Mouse (Mus musculus) liver, adult (tissue): ENCODE data around the gene Phldb1.

ENCODE experiments used
- GATA4 ChIP-seq: IDR thresholded peaks from 2 replicates; pipeline ENCODE4 v1.6.1; 2014; ENCODE audit warnings: mild to moderate bottlenecking, low read length; ENCODE audit not compliant: insufficient replicate concordance

Phldb1 gene

GRCm38 (mm10) chr9:44647656-44648055 lies 87.3 kb downstream of the Phldb1 start:
- no peak for TF ChIP-seq GATA4

DNA sequence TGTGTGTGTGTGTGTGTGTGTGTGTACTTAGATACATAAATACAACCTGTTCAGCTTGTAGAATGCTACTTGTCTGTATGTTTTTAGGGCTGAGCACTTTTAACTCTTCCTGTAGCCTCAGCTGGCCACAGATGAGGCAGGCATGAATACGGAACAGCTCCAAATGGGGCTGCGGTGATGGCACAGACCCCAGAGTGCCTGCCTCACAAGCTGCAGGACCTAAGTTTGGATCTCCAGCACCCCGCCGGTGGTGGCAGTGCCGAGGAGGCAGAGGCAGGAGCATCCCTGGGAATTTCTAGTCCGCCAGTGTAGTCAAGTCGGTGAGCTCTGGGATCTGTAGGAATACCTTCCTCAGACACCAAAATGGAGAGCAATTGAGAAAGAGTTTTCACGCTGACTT lies 88.0 kb downstream of the Phldb1 start:
- TF ChIP-seq GATA4 = no peak

DNA sequence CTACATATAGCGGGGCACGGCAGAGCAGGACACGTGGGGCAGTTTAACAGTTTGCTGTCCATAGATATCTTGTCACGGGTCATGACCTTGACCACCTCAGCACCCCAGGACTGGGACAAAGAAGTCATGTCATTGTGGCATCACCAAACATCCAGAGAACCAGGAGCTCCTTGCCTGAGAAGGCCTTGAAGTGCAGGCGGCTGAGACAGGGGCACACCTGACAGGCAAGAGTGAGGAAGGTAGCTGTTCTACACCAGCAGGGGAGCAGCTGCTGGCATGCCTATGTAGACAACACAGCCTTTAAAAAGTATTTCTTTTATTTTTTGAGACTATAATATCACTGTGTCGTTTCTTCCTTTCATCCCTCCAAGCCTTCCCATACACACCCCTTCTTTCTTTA lies 88.6 kb downstream of the Phldb1 start:
- TF ChIP-seq GATA4 = no peak

DNA sequence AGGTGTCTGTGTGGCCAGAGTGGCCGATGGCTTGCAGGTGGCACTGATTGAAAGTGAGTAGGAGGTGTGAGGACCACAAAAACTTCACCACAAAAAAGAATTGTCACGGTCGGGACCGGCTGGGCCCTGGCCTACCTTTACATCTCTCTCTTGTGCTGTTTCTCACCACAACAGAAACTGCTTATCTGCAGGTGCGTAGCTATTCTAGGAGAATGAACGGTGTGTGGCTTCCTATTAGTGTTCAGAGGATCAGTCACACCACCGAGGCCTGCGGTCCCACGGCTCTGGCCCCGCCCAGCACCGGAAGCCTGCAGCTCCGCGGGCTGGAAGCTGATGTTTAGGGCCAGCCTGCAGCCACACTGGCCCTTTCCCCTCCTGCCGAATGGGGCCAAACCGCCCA lies 89.1 kb downstream of the Phldb1 start:
- TF ChIP-seq GATA4 = no peak

DNA sequence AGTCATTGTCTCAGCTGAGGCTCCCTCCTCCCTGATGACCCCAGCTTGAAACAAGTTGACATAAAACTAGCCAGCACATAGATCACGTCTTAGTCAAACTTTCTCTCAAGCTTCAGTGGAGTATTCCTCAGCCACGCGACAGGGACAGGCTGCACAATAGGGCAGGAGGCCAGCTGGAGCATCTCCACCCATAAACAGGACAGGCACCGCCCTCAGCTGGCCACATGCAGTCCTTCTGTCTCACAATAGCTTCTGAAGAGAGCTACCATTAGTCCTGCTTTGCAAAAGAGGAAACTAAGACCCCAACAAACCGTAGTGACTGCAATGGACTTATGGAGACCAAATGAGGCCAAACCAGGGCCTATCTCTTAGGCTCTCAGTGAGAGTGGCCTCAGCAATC lies 89.5 kb downstream of the Phldb1 start:
- no peak for TF ChIP-seq GATA4

DNA sequence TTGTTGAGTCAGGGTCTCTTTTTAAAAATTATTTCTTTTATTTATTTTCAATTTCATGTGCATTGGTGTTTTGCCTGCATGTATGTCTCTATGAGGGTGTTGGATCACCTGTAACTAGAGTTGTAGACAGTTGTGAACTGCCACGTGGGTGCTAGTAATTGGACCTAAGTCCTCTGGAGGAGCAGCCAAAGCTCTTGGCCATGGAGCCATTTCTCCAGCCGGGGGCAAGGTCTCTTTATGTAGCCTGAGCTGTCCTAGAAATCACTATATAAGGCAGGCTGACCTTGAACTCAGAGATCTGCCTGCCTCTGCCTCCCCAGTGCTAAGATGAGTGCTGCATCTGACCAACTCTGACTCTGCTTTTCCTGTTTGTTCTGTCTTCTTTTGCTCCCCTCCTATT lies 90.8 kb downstream of the Phldb1 start:
- TF ChIP-seq GATA4 = no peak

DNA sequence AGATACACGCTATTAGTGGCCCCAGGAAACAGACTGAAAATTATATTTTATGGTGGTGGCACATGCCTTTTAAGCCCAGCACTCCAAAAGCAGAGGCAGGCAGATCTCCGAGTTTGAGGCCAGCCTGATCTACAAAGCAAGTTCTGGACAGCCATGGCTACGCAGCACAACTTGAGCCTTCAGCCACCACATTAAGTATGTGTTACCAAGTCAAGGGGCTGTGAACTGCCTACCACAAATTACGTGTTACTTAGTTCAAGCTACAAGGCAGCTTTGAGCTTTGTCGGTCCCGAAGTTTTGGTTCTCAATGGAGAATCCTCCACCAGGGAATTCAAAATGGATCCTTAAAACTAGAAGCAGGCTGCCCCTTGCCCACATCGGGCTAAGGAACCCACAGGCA lies 91.9 kb downstream of the Phldb1 start:
- no peak for TF ChIP-seq GATA4

- TF ChIP-seq GATA4 = no peak
These were observed 93.4 kb downstream of the Phldb1 start for GRCm38 (mm10) chr9:44641616-44642015.

DNA sequence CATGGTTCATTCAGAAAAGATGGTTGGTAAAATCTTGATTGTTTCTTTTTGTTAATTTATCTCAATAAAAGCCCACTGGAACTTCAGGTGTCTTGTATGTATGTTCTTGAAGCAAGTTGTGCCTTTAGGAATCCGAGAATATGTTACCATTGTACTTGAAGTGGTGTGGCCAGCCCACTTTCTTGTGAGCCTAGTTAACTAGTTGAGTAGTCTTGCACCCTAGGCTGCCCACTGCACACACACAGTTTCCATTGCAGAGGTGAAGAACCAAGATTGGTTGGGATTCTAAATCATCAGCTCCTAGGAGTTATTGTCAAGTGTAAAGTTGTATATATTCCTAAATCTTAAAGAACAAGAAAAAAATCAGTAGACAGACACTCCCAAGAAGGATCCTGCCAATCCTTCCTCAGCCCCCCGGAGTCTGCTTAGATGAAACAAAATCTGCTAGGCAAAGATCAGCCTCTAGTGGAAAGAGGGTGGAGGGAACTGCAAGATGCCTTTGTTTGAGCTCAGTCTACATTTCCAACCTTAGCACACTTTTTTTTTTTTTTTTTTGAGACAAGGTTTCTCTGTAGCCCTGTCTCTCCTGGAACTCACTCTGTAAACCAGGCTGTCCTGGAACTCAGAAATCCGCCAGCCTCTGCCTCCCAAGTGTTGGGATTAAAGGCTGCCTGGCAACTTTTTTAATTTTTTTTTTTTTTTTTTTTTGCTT lies 94.2 kb downstream of the Phldb1 start:
- no peak for TF ChIP-seq GATA4

GRCm38 (mm10) chr9:44637551-44638169 lies 97.3 kb downstream of the Phldb1 start:
- TF ChIP-seq GATA4 = no peak
